Mouse (Mus musculus): ENCODE data around the gene Ppara. TPM values are rescaled to one million over a fixed set of nuclear protein-coding genes. Genes with fewer than 3 reads are reported as not detected.
"Not testable (repeated sequence)": the region's sequence is repeated elsewhere in the genome, so short reads cannot be mapped to it uniquely, and the experiment has no call there.

Ppara gene
- polyA plus RNA-seq, 1 experiment from 2014 or later = 2.5 TPM

GRCm38 (mm10) chr15:85766677-85767076, 31.9 kb downstream of the Ppara start:
- no peaks in the 10 kb centered on the region for H3K36me3 ChIP-seq (ENCODE audit: control insufficient read depth, insufficient read depth, low read length)
- DNase-seq (ENCODE audit: low spot score) = no peak
- 78% methylated on average over 5 of the region's 5 CpGs for WGBS
- H3K9ac ChIP-seq (ENCODE audit: low read depth, low read length) = no peak overlapping the region
- no peak for ATAC-seq (replicated peaks; ENCODE audit: low FRiP score)
- no peaks in the 10 kb centered on the region for H3K27me3 ChIP-seq (replicated peaks; ENCODE audit: control insufficient read depth, insufficient read depth, low read length)
- no peaks in the 10 kb centered on the region for H3K9me3 ChIP-seq (ENCODE audit: control insufficient read depth, low read length)
- H3K4me1 ChIP-seq (replicated peaks; ENCODE audit: control insufficient read depth, insufficient read depth, low read length) = no peaks in the 10 kb centered on the region
- H3K4me3 ChIP-seq (ENCODE audit: low read depth, low read length) = no peak overlapping the region
- H3K27ac ChIP-seq (ENCODE audit: low read depth, low read length) = no peak overlapping the region
- H3K4me2 ChIP-seq = no peak overlapping the region

- no peak for ATAC-seq (replicated peaks; ENCODE audit: low FRiP score)
- DNase-seq (ENCODE audit: low spot score) = no peak
- 86% methylated on average over 8 of the region's 8 CpGs for WGBS
- no peak overlapping the region for H3K4me3 ChIP-seq (ENCODE audit: low read depth, low read length)
- H3K36me3 ChIP-seq (ENCODE audit: control insufficient read depth, insufficient read depth, low read length) = no peaks in the 10 kb centered on the region
- H3K27ac ChIP-seq (ENCODE audit: low read depth, low read length) = no peak overlapping the region
- H3K4me2 ChIP-seq = no peak overlapping the region
- H3K9me3 ChIP-seq (ENCODE audit: control insufficient read depth, low read length) = no peaks in the 10 kb centered on the region
- H3K4me1 ChIP-seq (replicated peaks; ENCODE audit: control insufficient read depth, insufficient read depth, low read length) = no peaks in the 10 kb centered on the region
- H3K9ac ChIP-seq (ENCODE audit: low read depth, low read length) = no peak overlapping the region
- no peaks in the 10 kb centered on the region for H3K27me3 ChIP-seq (replicated peaks; ENCODE audit: control insufficient read depth, insufficient read depth, low read length)
These were observed 34.2 kb downstream of the Ppara start for GRCm38 (mm10) chr15:85768991-85769390.

- no peaks in the 10 kb centered on the region for H3K9me3 ChIP-seq (ENCODE audit: control insufficient read depth, low read length)
- H3K27ac ChIP-seq (ENCODE audit: low read depth, low read length) = no peak overlapping the region
- H3K4me1 ChIP-seq (replicated peaks; ENCODE audit: control insufficient read depth, insufficient read depth, low read length) = no peaks in the 10 kb centered on the region
- H3K4me3 ChIP-seq (ENCODE audit: low read depth, low read length) = no peak overlapping the region
- H3K36me3 ChIP-seq (ENCODE audit: control insufficient read depth, insufficient read depth, low read length) = no peaks in the 10 kb centered on the region
- H3K27me3 ChIP-seq (replicated peaks; ENCODE audit: control insufficient read depth, insufficient read depth, low read length) = no peaks in the 10 kb centered on the region
- ATAC-seq (replicated peaks; ENCODE audit: low FRiP score) = no peak; the same call in 1 of the 2 replicates
- WGBS = 75% methylated on average over 17 of the region's 17 CpGs
- DNase-seq (ENCODE audit: low spot score) = no peak
- no peak overlapping the region for H3K9ac ChIP-seq (ENCODE audit: low read depth, low read length)
- H3K4me2 ChIP-seq = no peak overlapping the region
These were observed 36.7 kb downstream of the Ppara start for GRCm38 (mm10) chr15:85771306-85772121.

GRCm38 (mm10) chr15:85772146-85772740, 37.5 kb downstream of the Ppara start:
- Histone ChIP-seq H3K27ac (ENCODE audit: low read depth, low read length) (no peak overlapping the region), H3K36me3 (ENCODE audit: control insufficient read depth, insufficient read depth, low read length) (no peaks in the 10 kb centered on the region), H3K4me2 (no peak overlapping the region), H3K9ac (ENCODE audit: low read depth, low read length) (no peak overlapping the region), H3K4me1 (replicated peaks; ENCODE audit: control insufficient read depth, insufficient read depth, low read length) (no peaks in the 10 kb centered on the region), H3K4me3 (ENCODE audit: low read depth, low read length) (no peak overlapping the region), H3K9me3 (ENCODE audit: control insufficient read depth, low read length) (no peaks in the 10 kb centered on the region), H3K27me3 (replicated peaks; ENCODE audit: control insufficient read depth, insufficient read depth, low read length) (no peaks in the 10 kb centered on the region)
- DNase-seq (ENCODE audit: low spot score) = no peak
- no peak for ATAC-seq (replicated peaks; ENCODE audit: low FRiP score)
- 59% methylated on average over 11 of the region's 11 CpGs for WGBS

- Histone ChIP-seq H3K4me3 (ENCODE audit: low read depth, low read length) (no peak overlapping the region), H3K9ac (ENCODE audit: low read depth, low read length) (no peak overlapping the region), H3K27ac (ENCODE audit: low read depth, low read length) (no peak overlapping the region), H3K36me3 (ENCODE audit: control insufficient read depth, insufficient read depth, low read length) (no peaks in the 10 kb centered on the region), H3K4me1 (replicated peaks; ENCODE audit: control insufficient read depth, insufficient read depth, low read length) (no peaks in the 10 kb centered on the region), H3K9me3 (ENCODE audit: control insufficient read depth, low read length) (no peaks in the 10 kb centered on the region), H3K4me2 (no peak overlapping the region), H3K27me3 (replicated peaks; ENCODE audit: control insufficient read depth, insufficient read depth, low read length) (no peaks in the 10 kb centered on the region)
- no peak for DNase-seq (ENCODE audit: low spot score)
- 85% methylated on average over 9 of the region's 9 CpGs for WGBS
- ATAC-seq (replicated peaks; ENCODE audit: low FRiP score) = no peak
These were observed 39.6 kb downstream of the Ppara start for GRCm38 (mm10) chr15:85774419-85774818.

- 85% methylated on average over 7 of the region's 7 CpGs for WGBS
- DNase-seq (ENCODE audit: low spot score) (no peak), ATAC-seq (replicated peaks; ENCODE audit: low FRiP score) (no peak)
- Histone ChIP-seq H3K27me3 (replicated peaks; ENCODE audit: control insufficient read depth, insufficient read depth, low read length) (no peaks in the 10 kb centered on the region), H3K4me1 (replicated peaks; ENCODE audit: control insufficient read depth, insufficient read depth, low read length) (no peaks in the 10 kb centered on the region), H3K9me3 (ENCODE audit: control insufficient read depth, low read length) (no peaks in the 10 kb centered on the region), H3K9ac (ENCODE audit: low read depth, low read length) (no peak overlapping the region), H3K4me2 (no peak overlapping the region), H3K36me3 (ENCODE audit: control insufficient read depth, insufficient read depth, low read length) (no peaks in the 10 kb centered on the region), H3K4me3 (ENCODE audit: low read depth, low read length) (no peak overlapping the region), H3K27ac (ENCODE audit: low read depth, low read length) (no peak overlapping the region)
These were observed 40.2 kb downstream of the Ppara start for GRCm38 (mm10) chr15:85775001-85775400.

- DNase-seq (ENCODE audit: low spot score) (no peak), ATAC-seq (replicated peaks; ENCODE audit: low FRiP score) (no peak)
- no peak overlapping the region for H3K4me2 ChIP-seq
- 58% methylated on average over 2 of the region's 2 CpGs for WGBS
- no peaks in the 10 kb centered on the region for H3K4me1 ChIP-seq (replicated peaks; ENCODE audit: control insufficient read depth, insufficient read depth, low read length)
- no peaks in the 10 kb centered on the region for H3K27me3 ChIP-seq (replicated peaks; ENCODE audit: control insufficient read depth, insufficient read depth, low read length)
- no peaks in the 10 kb centered on the region for H3K36me3 ChIP-seq (ENCODE audit: control insufficient read depth, insufficient read depth, low read length)
- H3K9me3 ChIP-seq (ENCODE audit: control insufficient read depth, low read length) = no peaks in the 10 kb centered on the region
- no peak overlapping the region for H3K27ac ChIP-seq (ENCODE audit: low read depth, low read length)
- H3K4me3 ChIP-seq (ENCODE audit: low read depth, low read length) = no peak overlapping the region
- H3K9ac ChIP-seq (ENCODE audit: low read depth, low read length) = no peak overlapping the region
These were observed 41.5 kb downstream of the Ppara start for GRCm38 (mm10) chr15:85776241-85776640.

GRCm38 (mm10) chr15:85776771-85777170, 42.0 kb downstream of the Ppara start:
- Histone ChIP-seq H3K9ac (ENCODE audit: low read depth, low read length) (no peak overlapping the region), H3K27me3 (replicated peaks; ENCODE audit: control insufficient read depth, insufficient read depth, low read length) (no peaks in the 10 kb centered on the region), H3K4me3 (ENCODE audit: low read depth, low read length) (no peak overlapping the region), H3K36me3 (ENCODE audit: control insufficient read depth, insufficient read depth, low read length) (no peaks in the 10 kb centered on the region), H3K27ac (ENCODE audit: low read depth, low read length) (no peak overlapping the region), H3K4me1 (replicated peaks; ENCODE audit: control insufficient read depth, insufficient read depth, low read length) (no peaks in the 10 kb centered on the region), H3K4me2 (no peak overlapping the region), H3K9me3 (ENCODE audit: control insufficient read depth, low read length) (no peaks in the 10 kb centered on the region)
- DNase-seq (ENCODE audit: low spot score) (no peak), ATAC-seq (replicated peaks; ENCODE audit: low FRiP score) (no peak)
- WGBS = 77% methylated on average over 5 of the region's 5 CpGs

GRCm38 (mm10) chr15:85778891-85779290, 44.1 kb downstream of the Ppara start:
- H3K4me2 ChIP-seq; H3K36me3 ChIP-seq (ENCODE audit: control insufficient read depth, insufficient read depth, low read length); H3K9ac ChIP-seq (ENCODE audit: low read depth, low read length); H3K27ac ChIP-seq (ENCODE audit: low read depth, low read length); H3K4me1 ChIP-seq (replicated peaks; ENCODE audit: control insufficient read depth, insufficient read depth, low read length); H3K27me3 ChIP-seq (replicated peaks; ENCODE audit: control insufficient read depth, insufficient read depth, low read length); DNase-seq (ENCODE audit: low spot score); H3K4me3 ChIP-seq (ENCODE audit: low read depth, low read length); ATAC-seq (replicated peaks; ENCODE audit: low FRiP score); H3K9me3 ChIP-seq (ENCODE audit: control insufficient read depth, low read length): not testable (repeated sequence)
- WGBS = 76% methylated on average over 6 of the region's 6 CpGs

All from liver, embryonic 11.5 days (tissue).